Comparison of ENCODE assay signal across 19 mouse cellular contexts in genomic region chr6:148275046-148275445, GRCm38 (mm10).
A peak's percentile ranks its signal among the peaks of the same experiment; 100 is the strongest.
DNase-seq lines count a peak whose midpoint lies in the region; ATAC-seq lines count a peak whose summit lies in the region.
"Had no signal": no experiment of that assay in that cellular context is flagged by ENCODE, and none has a peak within 500 bp of the region (broad histone marks: within the 10 kb centered on the region; RNA-seq: fewer than 3 reads in every experiment).

No protein-coding gene starts in this region.

- no peak for DNase-seq in cerebellum, postnatal 4 days (ENCODE audit: low spot score in 2 of 2)
- no peak for DNase-seq in left cerebral cortex, adult 18-20 months (ENCODE audit: low spot score in 2 of 2)
- no peak for DNase-seq in heart, postnatal 25 days (ENCODE audit: low spot score)
- DNase-seq: adrenal gland, adult 8-10 months; adrenal gland, postnatal 25 days; cerebellum, adult 11-12 months; cerebellum, adult 8-10 months; cerebellum, postnatal 10 days; cerebellum, postnatal 36 days; embryo, embryonic 11 days; gastrocnemius, postnatal 25 days; heart, adult 2 months; heart, postnatal 14 days had no signal

- intact Hi-C loops in heart, postnatal 25 days (cut with DNase I) = no loop called here

- peak; percentile 96 for ATAC-seq in common myeloid progenitor, adult 5-6 weeks (replicated peaks; ENCODE audit: low read depth, poor library complexity, severe bottlenecking)
- ATAC-seq in hematopoietic stem cell, adult 5-6 weeks (replicated peaks in 1 of 2; ENCODE audit: insufficient read depth in 1 of 2, low FRiP score in 2 of 2, low TSS enrichment in 1 of 2, low read depth in 1 of 2, poor library complexity in 2 of 2, severe bottlenecking in 2 of 2) = peak; percentile 63 to 79
- peak; percentile 96 for ATAC-seq in megakaryocyte progenitor cell, adult 5-6 weeks (replicated peaks; ENCODE audit: poor library complexity)
- ATAC-seq: activated CD4-positive, CD25-positive, alpha-beta regulatory T cell, adult 4 months; forebrain, embryonic 15.5 days; hindbrain, embryonic 16.5 days had no signal
